Mouse (Mus musculus) ZHBTc4 (cell line): ENCODE measurements around the gene Arf3.
"Not testable (repeated sequence)": the region's sequence is repeated elsewhere in the genome, so short reads cannot be mapped to it uniquely, and the experiment has no call there.

Experiments used
- DNase-seq: peaks from one replicate; pipeline ENCODE4 v3.0.0-alpha.2; 2011; ENCODE audit warnings: low read depth, low spot score

The Arf3 gene

GRCm38 (mm10) chr15:98762670-98763529 is at the start of gene Arf3:
Arf3 (minus strand) TSS chr15:98763214.
- peak; percentile 98 for DNase-seq

GRCm38 (mm10) chr15:98810212-98810611 is 47.2 kb upstream of the Arf3 start:
- not testable (repeated sequence) for DNase-seq

- DNase-seq = no peak
Measured at GRCm38 (mm10) chr15:98809390-98809789, 46.4 kb upstream of the Arf3 start, which contains the start of gene Ddn. Ddn (minus strand) TSS chr15:98809490.

- no peak for DNase-seq
Measured at GRCm38 (mm10) chr15:98808651-98809134, 45.7 kb upstream of the Arf3 start.

GRCm38 (mm10) chr15:98807895-98808650 is 45.1 kb upstream of the Arf3 start:
- DNase-seq = peak; percentile 49

- peak; percentile 86 for DNase-seq
Measured at GRCm38 (mm10) chr15:98806809-98807770, 44.1 kb upstream of the Arf3 start.

- peak; percentile 27 for DNase-seq
Measured at GRCm38 (mm10) chr15:98806071-98806808, 43.2 kb upstream of the Arf3 start.

- peak; percentile 90 for DNase-seq
Measured at GRCm38 (mm10) chr15:98805324-98806040, 42.5 kb upstream of the Arf3 start.

- DNase-seq = peak; percentile 87
Measured at GRCm38 (mm10) chr15:98804054-98804453, 41.0 kb upstream of the Arf3 start.

GRCm38 (mm10) chr15:98802926-98803325 is 39.9 kb upstream of the Arf3 start:
- DNase-seq = no peak

GRCm38 (mm10) chr15:98799396-98799795 is 36.4 kb upstream of the Arf3 start:
- peak; percentile 84 for DNase-seq

- DNase-seq = no peak
Measured at GRCm38 (mm10) chr15:98798903-98799302, 35.9 kb upstream of the Arf3 start.

GRCm38 (mm10) chr15:98797835-98798492 is 35.0 kb upstream of the Arf3 start:
- no peak for DNase-seq

- no peak for DNase-seq
Measured at GRCm38 (mm10) chr15:98796803-98797595, 34.0 kb upstream of the Arf3 start.

GRCm38 (mm10) chr15:98793141-98793698 is 30.2 kb upstream of the Arf3 start:
- DNase-seq = no peak

GRCm38 (mm10) chr15:98792233-98793020 is 29.4 kb upstream of the Arf3 start:
- DNase-seq = peak; percentile 48

GRCm38 (mm10) chr15:98791771-98792170 is 28.8 kb upstream of the Arf3 start:
- peak; percentile 47 for DNase-seq
